Mouse (Mus musculus) Muller cell, postnatal 12 days (primary cell): ENCODE data around the gene Bbx.

Source experiments
- DNase-seq: peaks from one replicate; pipeline ENCODE4 v3.0.0-alpha.2; 2015; ENCODE audit errors: inconsistent ontology term

Gene Bbx

GRCm38 (mm10) chr16:50167231-50167982 is 264.8 kb downstream of the Bbx start:
- DNase-seq, result no peak

- no peak for DNase-seq
Observed at GRCm38 (mm10) chr16:50160418-50161271, 271.5 kb downstream of the Bbx start.

GRCm38 (mm10) chr16:50158546-50158945 is 273.6 kb downstream of the Bbx start:
- DNase-seq, result no peak

GRCm38 (mm10) chr16:50149606-50150005 is 282.6 kb downstream of the Bbx start:
- DNase-seq, result peak; percentile 31

GRCm38 (mm10) chr16:50147900-50148299 is 284.3 kb downstream of the Bbx start:
- DNase-seq, result peak; percentile 66
